16 mouse cellular contexts compared by ENCODE assay signal in genomic region chr6:143091076-143091475, GRCm38 (mm10).
"Had no signal": no experiment of that assay in that cellular context is flagged by ENCODE, and none has a peak within 500 bp of the region (broad histone marks: within the 10 kb centered on the region; RNA-seq: fewer than 3 reads in every experiment).

No protein-coding gene starts in this region.

- DNase-seq: heart, postnatal 10 days; heart, postnatal 14 days; heart, postnatal 36 days; heart, postnatal 4 days; kidney, adult 11 months; kidney, adult 18-20 months; kidney, adult 2 months; kidney, adult 8-10 months; kidney, adult 9 months; kidney, postnatal 10 days; kidney, postnatal 14 days; kidney, postnatal 25 days; kidney, postnatal 36 days; kidney, postnatal 4 days; layer of hippocampus, adult 9-11 months; layer of hippocampus, postnatal 36 days had no signal
